Mouse (Mus musculus): ENCODE measurements at regions not wholly inside any gene's neighbourhood (a gene's known extent, or its start where the extent isn't known, plus 50 kb on each side); places are given as distances from the start of the nearest gene placed in this dataset.
"Not testable (repeated sequence)": the region's sequence is repeated elsewhere in the genome, so short reads cannot be mapped to it uniquely, and the experiment has no call there.

GRCm38 (mm10) chr6:18566934-18567333 is 52.3 kb upstream of the Cttnbp2 start:
- not testable (repeated sequence) for DNase-seq (ENCODE audit: low spot score in 2 of 2)

GRCm38 (mm10) chr6:18569221-18569620 is 54.6 kb upstream of the Cttnbp2 start:
- no peak for DNase-seq (ENCODE audit: low spot score in 2 of 2)

- no peak for DNase-seq (ENCODE audit: low spot score in 2 of 2)
These were observed 63.9 kb upstream of the Cttnbp2 start for GRCm38 (mm10) chr6:18578501-18578900.

- no peak for DNase-seq (ENCODE audit: low spot score in 2 of 2)
These were observed 74.8 kb upstream of the Cttnbp2 start for GRCm38 (mm10) chr6:18589436-18589835.

- no peak for DNase-seq (ENCODE audit: low spot score in 2 of 2)
These were observed 82.0 kb upstream of the Cttnbp2 start for GRCm38 (mm10) chr6:18596680-18597079.

GRCm38 (mm10) chr6:18599626-18600025 is 85.0 kb upstream of the Cttnbp2 start:
- DNase-seq (ENCODE audit: low spot score in 2 of 2) = no peak

- DNase-seq (ENCODE audit: low spot score in 2 of 2) = no peak
These were observed 87.3 kb upstream of the Cttnbp2 start for GRCm38 (mm10) chr6:18601926-18602325.

GRCm38 (mm10) chr6:18621372-18622262 is 107.0 kb upstream of the Cttnbp2 start:
- peak in 1 of 2 experiments; percentile 17 for DNase-seq (ENCODE audit: low spot score in 2 of 2)

- DNase-seq (ENCODE audit: low spot score in 2 of 2) = peak in 1 of 2 experiments; percentile 22
These were observed 113.9 kb upstream of the Cttnbp2 start for GRCm38 (mm10) chr6:18628591-18628990.

- peak in 1 of 2 experiments; percentile 28 for DNase-seq (ENCODE audit: low spot score in 2 of 2)
These were observed 119.0 kb upstream of the Cttnbp2 start for GRCm38 (mm10) chr6:18633540-18634200.

- DNase-seq (ENCODE audit: low spot score in 2 of 2) = peak; percentile 56 to 66
These were observed 125.2 kb upstream of the Cttnbp2 start for GRCm38 (mm10) chr6:18639712-18640383.

GRCm38 (mm10) chr6:18648898-18649591 is 134.4 kb upstream of the Cttnbp2 start:
- peak in 1 of 2 experiments; percentile 18 for DNase-seq (ENCODE audit: low spot score in 2 of 2)

GRCm38 (mm10) chr6:18651319-18651718 is 136.7 kb upstream of the Cttnbp2 start:
- DNase-seq (ENCODE audit: low spot score in 2 of 2) = no peak

GRCm38 (mm10) chr6:18652006-18652601 is 137.5 kb upstream of the Cttnbp2 start:
- DNase-seq (ENCODE audit: low spot score in 2 of 2) = peak; percentile 28 to 66

- DNase-seq (ENCODE audit: low spot score in 2 of 2) = no peak
These were observed 139.6 kb upstream of the Cttnbp2 start for GRCm38 (mm10) chr6:18654275-18654674.

- DNase-seq (ENCODE audit: low spot score in 2 of 2) = no peak
These were observed 141.6 kb upstream of the Cttnbp2 start for GRCm38 (mm10) chr6:18656202-18656601.

- DNase-seq (ENCODE audit: low spot score in 2 of 2) = no peak
These were observed 142.2 kb upstream of the Cttnbp2 start for GRCm38 (mm10) chr6:18656772-18657401.

- no peak for DNase-seq (ENCODE audit: low spot score in 2 of 2)
These were observed 150.0 kb upstream of the Cttnbp2 start for GRCm38 (mm10) chr6:18664687-18665086.

- DNase-seq (ENCODE audit: low spot score in 2 of 2) = no peak
These were observed 151.3 kb upstream of the Cttnbp2 start for GRCm38 (mm10) chr6:18665992-18666391.

- DNase-seq (ENCODE audit: low spot score in 2 of 2) = no peak
These were observed 151.9 kb upstream of the Cttnbp2 start for GRCm38 (mm10) chr6:18666543-18666942.

All from left cerebral cortex, adult 18-20 months (tissue).